Mouse (Mus musculus) kidney, adult 9 months (tissue): Measurements from ENCODE around the gene Aqp6.

Source experiments
- DNase-seq: peaks from one replicate; pipeline ENCODE4 v3.0.0; 2022

Aqp6 gene

GRCm38 (mm10) chr15:99649067-99649761, 48.0 kb downstream of the Aqp6 start:
- no peak for DNase-seq

GRCm38 (mm10) chr15:99650304-99650703, 49.1 kb downstream of the Aqp6 start:
- DNase-seq = no peak

GRCm38 (mm10) chr15:99651163-99651872, 50.1 kb downstream of the Aqp6 start, which contains the start of gene Racgap1:
TSS of gene Racgap1 (minus strand) at chr15:99651656.
- DNase-seq = peak; percentile 98

GRCm38 (mm10) chr15:99651984-99652872, 51.0 kb downstream of the Aqp6 start:
- no peak for DNase-seq

GRCm38 (mm10) chr15:99653291-99653690, 52.1 kb downstream of the Aqp6 start:
- DNase-seq = peak; percentile 18

GRCm38 (mm10) chr15:99653876-99654275, 52.7 kb downstream of the Aqp6 start:
- no peak for DNase-seq
